Mouse (Mus musculus) ES-E14 (cell line): ENCODE results near the gene Mmd.

Source experiments
- CHD2 ChIP-seq: IDR thresholded peaks from 2 replicates; pipeline ENCODE4 v1.6.1; 2014; ENCODE audit warnings: mild to moderate bottlenecking, low read depth, low read length, inconsistent platforms
- HCFC1 ChIP-seq: IDR thresholded peaks from 2 replicates; pipeline ENCODE4 v1.6.1; 2012; ENCODE audit warnings: low read length, inconsistent platforms, borderline replicate concordance; ENCODE audit not compliant: insufficient read depth
- MAFK ChIP-seq: IDR thresholded peaks from 2 replicates; pipeline ENCODE4 v1.6.1; 2014; ENCODE audit warnings: mild to moderate bottlenecking, low read depth, low read length, inconsistent platforms; ENCODE audit not compliant: insufficient read depth
- ZC3H11A ChIP-seq: IDR thresholded peaks from 2 replicates; pipeline ENCODE4 v1.6.1; 2012; ENCODE audit warnings: low read depth, mild to moderate bottlenecking, inconsistent platforms, low read length, borderline replicate concordance
- ZNF384 ChIP-seq: IDR thresholded peaks from 2 replicates; pipeline ENCODE4 v1.6.1; 2012; ENCODE audit warnings: low read depth, low read length, inconsistent platforms

GRCm38 (mm10) chr11:90243300-90243699, 6.0 kb upstream of the Mmd start:
- TF ChIP-seq ZNF384 = no peak
- no peak for TF ChIP-seq CHD2
- no peak for TF ChIP-seq ZC3H11A
- no peak for TF ChIP-seq HCFC1
- TF ChIP-seq MAFK = no peak
